Mouse (Mus musculus): ENCODE measurements around the gene Fam104a.

Fam104a gene

DNA sequence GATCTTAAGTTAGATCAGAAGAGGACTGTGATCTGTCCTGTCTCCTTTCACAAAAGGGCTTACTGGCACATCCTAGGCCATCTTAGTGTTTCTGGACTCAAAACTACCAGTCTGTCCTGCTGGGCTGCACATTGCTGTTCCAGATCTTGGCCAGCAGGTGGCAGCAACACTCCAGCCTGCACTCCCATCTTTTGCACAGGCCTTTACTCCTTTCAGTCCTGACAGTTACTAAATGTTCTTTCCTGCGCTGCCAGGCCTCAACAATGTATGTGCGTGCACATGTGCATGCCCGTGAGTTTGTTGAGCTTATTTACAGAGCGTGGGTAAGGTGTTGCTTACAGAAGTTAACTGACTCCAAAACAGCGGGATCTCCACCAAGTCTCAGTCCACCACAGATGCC is 19.8 kb upstream of the Fam104a start:
- DNase-seq (ENCODE audit: low read depth, low spot score): peak; percentile 60

DNA sequence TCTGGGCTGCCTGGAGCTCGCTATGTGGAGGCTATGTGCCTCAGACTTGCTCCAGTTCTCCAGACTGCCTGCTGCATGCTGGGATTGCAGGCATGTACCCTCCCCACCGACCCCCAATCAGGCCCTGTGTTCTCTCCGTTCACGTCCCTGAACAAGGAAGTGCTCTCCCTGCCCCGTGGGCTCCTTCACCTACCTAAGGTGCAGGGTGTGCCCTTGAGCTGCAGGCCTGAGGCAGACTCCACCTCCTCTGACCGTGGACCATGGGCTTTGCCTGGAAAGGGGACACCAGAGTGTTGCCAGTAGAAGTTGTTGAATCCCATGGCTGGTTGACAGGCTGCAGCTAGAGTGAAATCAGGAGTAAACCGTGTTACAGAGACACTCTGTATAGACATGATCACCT is 15.7 kb upstream of the Fam104a start:
- no peak for DNase-seq (ENCODE audit: low read depth, low spot score)

DNA sequence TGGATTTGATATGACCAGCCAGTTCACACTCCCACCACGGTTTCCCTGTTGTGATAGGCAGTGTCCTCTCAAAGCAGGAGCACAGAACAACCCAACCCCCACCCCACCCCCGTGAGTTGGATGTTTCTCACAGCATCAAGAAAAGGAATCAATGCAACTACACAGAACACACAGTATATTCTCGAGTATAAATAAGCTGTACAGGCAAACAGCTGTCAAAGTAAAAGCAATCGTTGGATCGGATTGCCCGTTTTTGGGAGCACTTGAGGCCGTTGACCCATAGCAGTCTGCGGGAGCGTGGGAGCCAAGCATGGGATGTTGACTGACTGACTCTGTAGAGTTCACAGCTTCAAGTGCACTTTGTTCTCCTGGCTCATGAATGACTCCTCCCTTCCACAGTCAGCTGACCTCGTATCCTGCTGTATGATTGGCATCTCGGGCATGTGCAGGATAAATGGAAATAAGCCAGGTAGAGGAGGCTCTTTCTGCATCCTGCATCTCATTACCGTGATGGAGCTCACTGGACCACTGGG is 14.1 kb upstream of the Fam104a start:
- no peak for DNase-seq (ENCODE audit: low read depth, low spot score)

DNA sequence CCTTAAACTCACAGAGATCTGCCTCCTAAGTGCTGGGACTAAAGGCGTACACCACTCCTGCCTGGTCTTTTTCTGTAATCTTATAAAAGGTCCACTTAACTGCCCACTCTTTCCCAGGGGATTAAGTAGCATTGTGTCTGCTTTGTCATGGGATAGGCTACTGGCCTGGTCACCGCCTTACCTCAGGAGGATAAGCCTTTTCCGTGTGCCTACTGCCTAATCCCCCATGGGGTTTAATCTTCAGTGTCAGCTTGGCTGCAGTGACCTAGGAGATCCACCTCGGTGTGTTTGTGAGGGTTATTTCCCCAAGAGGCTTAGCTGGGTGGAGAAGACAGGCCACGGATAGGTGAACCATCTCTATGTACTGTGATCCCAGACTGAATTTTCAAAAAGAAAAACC is 13.6 kb upstream of the Fam104a start:
- peak; percentile 62 for DNase-seq (ENCODE audit: low read depth, low spot score)

DNA sequence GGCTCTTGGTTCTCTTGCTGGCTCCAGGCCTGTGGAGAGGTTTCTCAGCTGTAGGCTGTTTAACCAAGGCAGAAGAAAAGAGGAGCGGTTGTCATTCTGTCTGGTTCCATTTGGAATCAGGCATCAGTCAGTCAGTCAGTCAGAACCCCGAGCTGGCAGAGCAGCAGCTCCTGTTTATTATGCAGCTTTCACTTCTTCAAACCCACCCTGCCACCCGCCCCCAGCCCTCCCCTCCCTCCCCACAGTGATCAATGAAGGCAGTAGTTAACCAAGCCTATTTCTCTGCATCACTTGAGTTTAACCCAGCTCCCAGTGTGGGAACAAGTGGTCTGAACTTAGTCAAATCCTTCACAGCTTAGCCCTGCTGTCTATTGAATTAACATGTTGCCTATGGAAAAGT is 7.9 kb upstream of the Fam104a start:
- DNase-seq (ENCODE audit: low read depth, low spot score): no peak

DNA sequence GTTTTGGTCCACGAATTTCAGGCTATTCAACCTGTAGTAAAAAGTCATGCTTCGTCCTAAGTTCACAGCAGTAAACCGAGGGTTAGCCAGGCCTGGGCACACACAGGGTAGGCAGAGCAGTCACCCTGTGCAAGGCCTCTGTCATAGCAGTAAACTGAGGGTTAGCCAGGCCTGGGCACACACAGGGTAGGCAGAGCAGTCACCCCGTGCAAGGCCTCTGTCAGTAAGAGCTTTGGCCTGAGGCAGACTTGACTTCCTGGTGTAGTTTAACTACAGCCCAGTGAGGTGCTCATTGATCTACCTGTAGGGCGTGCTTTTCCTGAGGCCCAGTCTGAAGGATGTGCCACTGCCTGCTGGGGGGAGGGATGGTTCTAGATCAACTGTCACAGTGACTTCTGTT is 7.4 kb upstream of the Fam104a start:
- no peak for DNase-seq (ENCODE audit: low read depth, low spot score)

DNA sequence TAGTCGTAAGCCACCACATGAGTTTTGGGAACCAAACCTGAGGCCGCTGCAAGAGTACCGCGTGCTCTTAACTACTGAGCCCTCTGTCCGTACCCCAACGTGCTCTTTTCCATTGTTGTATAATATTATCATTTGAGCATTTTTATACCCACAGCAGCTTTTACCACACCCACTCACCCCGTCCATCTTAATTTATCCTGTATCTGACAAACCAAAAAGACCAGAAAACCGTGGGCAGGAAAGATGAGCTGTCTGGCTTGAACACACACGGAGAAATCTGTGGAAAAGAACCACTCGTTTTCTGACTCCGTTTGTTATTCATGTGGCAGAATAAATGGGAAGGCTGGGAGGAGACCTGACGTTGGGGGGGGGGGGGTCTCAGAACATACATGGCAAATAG is 6.6 kb upstream of the Fam104a start:
- DNase-seq (ENCODE audit: low read depth, low spot score): no peak

DNA sequence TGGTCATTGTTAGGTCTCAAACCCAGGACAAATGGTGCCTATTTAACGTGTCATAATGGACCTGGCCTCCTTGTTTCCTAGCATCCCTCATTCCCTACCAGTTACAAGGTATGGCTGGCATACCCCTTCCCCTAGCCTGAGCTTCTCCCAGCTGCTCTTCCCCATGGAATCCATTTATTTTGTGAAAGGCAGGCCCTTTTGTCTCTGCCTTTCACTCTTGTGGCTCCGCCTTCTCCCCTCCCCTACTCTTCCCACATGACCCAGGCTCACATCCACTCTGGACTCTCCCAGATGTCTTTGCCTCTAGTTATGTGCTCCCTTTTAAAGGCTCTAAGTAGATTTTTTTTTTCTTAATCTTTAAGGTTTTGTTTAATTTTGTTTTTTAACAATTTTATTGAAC is 3.1 kb upstream of the Fam104a start:
- no peak for DNase-seq (ENCODE audit: low read depth, low spot score)

DNA sequence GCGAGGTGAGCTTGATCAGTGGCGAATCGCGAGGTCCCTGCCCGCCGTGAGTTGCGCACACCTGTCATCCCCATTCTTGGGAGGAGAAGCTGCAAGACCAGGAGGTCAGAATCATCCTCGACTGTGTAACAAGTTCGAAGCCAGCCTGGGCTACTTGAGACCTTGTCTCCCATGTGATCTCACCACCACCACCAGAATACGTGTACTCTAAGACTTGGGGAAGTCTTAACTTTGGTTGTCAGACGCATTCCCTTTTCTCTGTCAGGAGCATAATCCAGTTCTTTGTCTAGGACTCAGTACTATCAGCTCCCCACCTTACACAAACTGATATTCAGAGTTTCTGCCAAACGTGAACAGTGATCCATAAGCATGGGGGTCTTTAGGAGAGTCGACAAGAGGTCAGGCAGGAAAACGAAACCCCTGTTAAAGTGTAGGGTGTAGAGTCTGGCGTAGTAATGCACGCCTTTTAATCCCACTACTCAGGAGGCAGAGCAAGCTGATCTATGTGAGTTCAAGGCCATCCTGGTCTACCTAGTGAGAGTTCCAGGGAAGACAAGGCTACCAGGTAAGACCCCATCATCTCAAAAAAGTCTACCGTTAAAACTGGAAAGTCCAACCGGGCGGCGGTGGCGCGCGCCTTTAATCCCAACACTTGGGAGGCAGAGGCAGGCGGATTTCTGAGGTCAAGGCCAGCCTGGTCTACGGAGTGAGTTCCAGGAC is 912 bp upstream of the Fam104a start:
- DNase-seq (ENCODE audit: low read depth, low spot score): no peak

DNA sequence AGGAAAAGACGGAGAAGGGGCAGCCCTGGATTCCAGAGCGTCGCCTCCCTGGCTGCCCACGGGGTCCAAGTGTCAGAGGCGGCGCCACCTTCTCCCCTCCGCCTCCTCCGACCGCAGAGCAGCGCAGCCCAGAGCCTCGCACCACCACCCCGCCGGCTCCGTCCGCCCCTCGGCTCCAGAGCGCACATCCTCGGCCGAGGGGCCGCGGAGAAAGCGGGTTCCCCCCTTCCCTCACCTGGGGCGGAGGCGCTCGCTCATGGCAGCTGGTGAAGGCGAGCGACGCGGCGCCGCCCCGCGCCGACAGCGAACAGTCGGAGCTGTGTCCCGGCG is 363 bp downstream of the Fam104a start:
- DNase-seq (ENCODE audit: low read depth, low spot score): no peak

DNA sequence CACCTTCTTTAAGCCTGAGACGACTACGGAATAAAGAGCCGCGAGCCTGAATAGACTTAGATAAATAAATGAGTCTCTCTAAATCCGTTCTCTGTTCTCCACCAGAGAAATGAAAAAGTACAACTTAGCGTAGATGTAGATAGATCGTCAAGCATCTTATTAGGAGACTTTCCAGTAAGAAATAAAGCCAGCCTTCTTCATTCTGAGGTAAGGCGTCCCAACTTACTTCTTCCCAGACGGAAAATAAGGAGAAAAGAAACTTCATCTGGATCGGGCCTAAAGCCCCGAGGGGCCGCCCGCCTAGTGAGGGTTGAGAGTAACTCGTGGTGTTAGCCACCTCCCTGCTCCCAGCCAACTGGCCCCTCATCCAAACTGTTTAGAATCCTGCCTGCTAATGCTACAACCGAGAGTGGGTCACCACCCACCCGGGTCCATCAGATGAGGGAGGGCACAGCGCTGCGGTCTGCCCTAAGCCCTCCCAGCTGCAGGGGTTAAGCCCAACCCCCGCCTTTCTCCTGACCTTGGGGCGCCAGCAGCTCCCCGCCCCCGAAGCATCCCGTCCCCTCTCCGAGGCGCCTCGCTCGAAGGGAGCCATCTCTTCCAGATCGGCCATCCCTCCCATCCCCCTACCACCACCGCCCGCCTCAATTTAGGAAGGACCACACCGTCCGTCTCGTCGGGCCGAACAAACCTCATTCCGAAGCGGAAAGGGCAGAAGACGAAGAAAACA is 893 bp downstream of the Fam104a start:
- peak; percentile 51 for DNase-seq (ENCODE audit: low read depth, low spot score)

DNA sequence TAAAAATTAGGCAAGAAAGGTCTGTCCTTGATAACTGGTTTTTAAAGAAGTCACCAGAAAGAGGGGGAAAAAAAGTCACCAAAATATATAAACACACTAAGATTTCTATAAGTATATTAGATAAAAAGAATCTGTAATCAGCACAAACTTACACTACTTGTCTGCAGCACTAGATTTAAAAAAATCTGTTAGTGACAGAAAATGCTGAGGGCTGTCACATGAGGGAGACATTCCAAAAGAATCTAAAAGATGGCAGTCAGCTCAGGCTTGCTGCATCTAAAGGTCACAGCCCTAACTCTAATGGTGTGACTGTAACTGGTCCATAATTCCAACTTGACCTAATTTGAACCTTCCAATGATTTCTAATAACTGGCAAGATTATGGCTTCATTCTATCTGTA is 2.0 kb downstream of the Fam104a start:
- DNase-seq (ENCODE audit: low read depth, low spot score): no peak

DNA sequence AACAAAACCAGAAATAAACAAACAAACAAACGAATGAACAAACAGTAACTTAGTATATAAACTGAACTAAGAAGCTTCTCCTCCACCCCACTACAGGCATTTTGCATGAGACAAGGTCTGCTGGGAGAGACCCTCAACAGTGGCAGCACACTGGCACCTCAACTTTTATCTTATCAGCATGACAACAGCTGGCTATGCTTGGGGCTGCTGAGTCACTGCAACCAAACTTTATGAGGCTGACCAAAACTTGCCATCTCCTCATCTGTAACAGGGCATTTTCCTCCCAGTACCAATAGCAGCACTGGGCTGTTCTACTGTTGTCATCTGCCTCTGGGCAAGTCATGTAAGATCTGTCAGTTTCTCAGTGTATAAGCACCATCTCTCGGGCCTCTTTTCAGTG is 3.0 kb downstream of the Fam104a start:
- DNase-seq (ENCODE audit: low read depth, low spot score): no peak

DNA sequence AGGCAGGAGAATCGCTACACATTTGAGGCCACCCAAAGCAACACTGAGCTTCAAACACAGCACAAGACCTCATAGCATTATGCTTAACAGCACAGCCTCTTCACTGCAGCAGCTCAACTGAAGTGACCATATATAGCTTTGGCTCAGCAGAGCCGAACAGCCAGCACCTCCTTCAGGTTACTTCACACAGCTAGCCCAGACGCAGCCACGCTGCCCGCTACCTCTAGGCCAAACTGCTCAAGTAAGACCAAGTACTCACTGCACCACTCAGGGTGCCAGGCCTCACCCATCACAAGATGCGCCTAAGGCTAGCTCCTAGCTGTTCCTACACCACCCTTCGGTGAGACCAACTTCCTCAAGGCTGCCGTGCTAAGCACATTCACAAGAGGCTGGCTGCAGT is 5.6 kb downstream of the Fam104a start:
- DNase-seq (ENCODE audit: low read depth, low spot score): no peak

DNA sequence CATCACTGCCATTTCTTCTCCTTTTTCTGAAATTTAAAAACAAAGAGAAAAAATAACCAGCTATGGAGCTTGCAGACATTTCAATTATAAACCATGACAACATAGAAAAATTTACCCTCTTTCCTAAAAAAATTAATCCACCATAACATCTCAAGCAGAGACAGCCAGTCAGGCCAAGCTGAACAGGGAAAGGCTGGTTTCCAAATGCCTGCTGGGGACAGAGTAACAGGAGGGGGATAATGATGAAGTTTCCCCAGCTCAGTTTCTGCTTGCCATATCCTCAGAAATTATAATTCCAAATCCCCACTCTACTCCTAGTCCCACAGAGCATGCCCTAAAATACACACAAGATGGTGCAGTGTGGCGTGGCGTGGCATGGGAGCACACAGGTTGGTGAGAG is 6.6 kb downstream of the Fam104a start:
- no peak for DNase-seq (ENCODE audit: low read depth, low spot score)

DNA sequence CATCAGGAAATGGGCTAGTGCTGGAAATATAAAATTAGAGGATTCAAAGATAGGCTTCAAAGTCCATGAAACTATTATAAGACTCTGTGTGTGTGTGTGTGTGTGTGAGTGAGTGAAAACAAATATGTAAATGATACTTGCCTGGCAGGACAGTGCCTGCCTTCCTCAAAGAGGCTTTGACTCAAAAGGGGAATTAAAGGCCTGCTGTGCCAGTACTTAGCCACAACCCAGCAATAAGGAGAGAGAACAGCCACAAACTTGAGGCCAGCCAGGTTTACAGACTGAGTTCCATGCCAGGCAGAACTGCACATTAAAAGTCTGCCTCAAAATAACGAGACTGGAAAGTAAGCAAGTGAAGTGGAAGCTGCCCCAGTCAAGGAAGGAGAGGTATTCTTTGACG is 7.1 kb downstream of the Fam104a start:
- no peak for DNase-seq (ENCODE audit: low read depth, low spot score)

DNA sequence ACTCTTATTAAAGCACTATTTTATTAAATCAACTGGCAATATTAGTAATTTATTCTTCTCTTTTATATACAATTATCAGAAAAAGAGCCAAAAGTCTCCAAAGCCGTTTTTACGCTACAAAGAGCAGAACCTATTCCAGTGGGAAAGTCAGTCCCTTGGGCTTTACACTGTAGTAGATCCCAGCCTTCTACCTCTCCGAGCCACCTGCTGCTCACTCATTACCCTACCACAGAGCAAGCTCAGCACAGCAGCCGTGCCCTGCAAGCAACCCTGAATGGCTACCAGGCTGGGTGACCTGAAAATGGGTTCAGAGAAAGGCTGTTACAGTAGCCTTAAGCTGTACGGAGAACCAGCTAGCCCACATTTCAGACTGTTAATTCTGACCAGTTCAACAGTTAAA is 9.4 kb downstream of the Fam104a start:
- no peak for DNase-seq (ENCODE audit: low read depth, low spot score)

DNA sequence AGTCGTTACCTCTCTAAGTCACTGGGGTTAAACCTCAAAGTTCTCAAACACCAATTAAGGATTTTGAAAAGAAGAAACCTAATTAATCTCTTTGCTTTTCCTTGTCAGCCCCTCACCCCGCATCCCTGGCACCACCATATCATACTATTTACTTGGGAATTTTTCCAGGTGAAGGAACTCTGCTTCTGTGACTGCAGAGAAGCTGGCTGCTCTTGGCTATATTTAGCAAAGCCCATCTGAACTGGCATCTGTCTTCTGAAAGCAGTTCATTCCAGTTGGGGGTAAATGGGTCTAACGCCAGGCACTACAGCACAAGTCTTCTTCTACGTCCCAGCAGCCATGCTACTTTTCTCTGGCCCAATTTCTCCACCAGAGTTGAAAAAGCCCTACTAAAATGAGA is 10.3 kb downstream of the Fam104a start:
- DNase-seq (ENCODE audit: low read depth, low spot score): no peak

DNA sequence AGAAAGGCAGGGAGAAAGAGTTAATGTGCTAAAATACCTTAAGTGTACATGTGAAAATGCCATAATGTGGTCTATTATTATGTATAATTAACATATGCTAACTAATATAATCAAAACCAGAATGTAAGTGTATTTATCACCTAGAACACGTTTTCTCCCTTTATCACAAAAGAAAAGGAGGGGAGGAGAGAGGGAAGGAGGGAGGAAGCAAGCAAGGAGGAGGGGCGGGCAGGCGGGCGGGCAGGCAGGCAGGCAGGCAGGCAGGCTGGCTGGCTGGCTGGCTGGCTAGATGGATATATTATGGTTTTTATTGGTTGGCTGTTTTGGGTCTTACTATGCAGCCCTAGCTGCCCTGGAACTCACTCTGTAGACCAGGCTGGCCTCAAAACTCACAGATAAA is 14.2 kb downstream of the Fam104a start:
- DNase-seq (ENCODE audit: low read depth, low spot score): no peak

DNA sequence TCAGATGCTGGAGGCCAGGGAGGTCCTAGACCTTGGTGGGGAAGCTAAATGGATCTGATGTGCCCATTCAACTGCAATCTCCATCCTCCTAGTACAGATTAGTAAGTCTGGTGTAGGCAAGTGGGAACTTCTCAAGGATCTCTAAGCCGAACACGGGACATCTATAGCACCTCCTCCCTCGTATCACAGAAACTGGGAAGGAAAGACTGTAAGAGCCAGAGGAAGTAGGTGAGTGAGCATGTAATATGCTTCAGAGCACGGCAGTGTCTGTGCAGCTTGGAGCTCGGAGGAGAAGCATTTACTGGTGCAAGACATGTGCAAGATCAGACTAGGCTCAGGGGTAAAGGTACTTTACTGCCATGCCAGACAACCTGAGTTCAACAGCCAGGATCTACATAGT is 15.1 kb downstream of the Fam104a start:
- DNase-seq (ENCODE audit: low read depth, low spot score): no peak

DNA sequence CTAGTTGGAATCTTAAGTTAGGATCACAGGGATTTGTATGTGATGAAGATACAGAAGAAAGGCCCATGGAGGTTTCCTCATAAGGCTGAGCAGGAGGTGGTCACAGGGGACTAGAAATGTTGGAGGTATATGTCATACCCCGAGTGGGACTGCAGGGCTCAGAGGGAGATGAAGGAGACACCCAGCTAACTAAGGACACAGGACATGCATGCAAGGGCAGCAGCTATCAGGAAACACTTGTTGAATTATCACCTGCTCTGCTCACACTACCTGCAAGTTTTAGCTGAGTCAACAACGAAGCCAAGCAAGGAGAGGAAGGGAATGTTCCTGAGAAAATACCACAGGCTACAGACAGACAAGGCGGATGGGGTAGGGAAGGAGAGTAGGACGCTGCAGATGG is 16.3 kb downstream of the Fam104a start:
- DNase-seq (ENCODE audit: low read depth, low spot score): no peak

DNA sequence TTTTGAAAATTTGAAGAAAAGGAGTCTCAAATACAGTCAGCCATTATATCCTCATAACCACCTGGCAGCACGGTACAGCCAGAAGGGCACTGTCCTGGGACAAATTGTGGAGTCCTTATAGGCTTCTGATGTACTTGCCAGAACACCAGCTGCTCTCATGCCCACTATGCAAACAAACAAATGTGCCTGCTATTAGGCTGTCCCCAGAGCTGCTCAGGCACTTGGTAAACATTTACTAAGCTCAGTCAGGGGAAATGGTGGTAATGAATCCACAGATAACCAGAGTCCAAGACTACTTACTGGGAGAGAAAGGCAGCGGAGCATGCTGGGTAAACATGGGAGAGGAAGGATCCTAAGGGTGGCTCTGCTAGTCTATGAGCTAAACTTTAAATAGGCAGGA is 16.8 kb downstream of the Fam104a start:
- DNase-seq (ENCODE audit: low read depth, low spot score): no peak

DNA sequence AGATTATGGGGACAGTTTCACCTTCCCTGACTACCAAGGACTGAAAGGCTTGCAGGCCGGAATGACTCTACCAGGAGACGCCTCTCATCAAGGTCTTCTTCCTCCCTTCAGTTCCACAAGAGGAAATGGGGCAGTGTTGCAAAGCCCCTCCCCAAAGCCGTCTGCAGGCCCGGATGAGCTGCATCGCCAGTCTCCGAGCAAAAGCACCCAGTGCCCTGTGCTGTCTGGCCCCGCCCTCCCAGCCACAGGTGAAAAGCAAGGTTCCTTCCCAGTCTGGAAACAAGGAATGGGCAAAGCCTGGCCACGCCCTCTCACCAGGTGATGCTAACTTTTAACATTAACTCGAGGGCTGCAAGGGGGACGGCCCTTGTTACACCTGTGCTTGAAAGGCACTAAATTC is 17.3 kb downstream of the Fam104a start:
- DNase-seq (ENCODE audit: low read depth, low spot score): no peak

DNA sequence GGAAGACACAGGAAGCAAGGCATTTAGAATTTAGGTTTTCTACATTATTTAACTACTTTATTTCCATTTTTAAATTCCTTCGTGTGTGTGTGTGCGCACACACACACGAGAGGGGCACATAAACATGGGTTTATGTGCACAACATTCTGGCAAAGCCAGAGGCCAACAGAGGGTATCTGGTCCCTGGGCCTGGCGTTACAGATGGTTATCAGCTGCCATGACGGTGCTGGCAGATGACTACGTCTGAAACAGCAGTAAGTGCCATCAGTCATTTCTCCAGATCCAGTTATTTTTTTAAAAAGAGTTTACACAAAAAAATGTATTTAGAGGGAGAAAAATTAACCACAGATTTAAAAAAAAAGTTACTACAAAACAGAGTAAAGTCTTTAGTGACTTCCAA is 17.8 kb downstream of the Fam104a start:
- DNase-seq (ENCODE audit: low read depth, low spot score): no peak
